Mouse (Mus musculus): ENCODE results near the gene Whrn.

GRCm38 (mm10) chr4:63515021-63515420 lies 19.2 kb upstream of the Whrn start:
- TF ChIP-seq CTCF (IDR thresholded peaks at IDR 0.05; ENCODE audit: low read depth) (no peak), EP300 (IDR thresholded peaks at IDR 0.05; ENCODE audit: low read depth) (no peak)
